ENCODE assay signal across 13 mouse cellular contexts in the genomic region with DNA sequence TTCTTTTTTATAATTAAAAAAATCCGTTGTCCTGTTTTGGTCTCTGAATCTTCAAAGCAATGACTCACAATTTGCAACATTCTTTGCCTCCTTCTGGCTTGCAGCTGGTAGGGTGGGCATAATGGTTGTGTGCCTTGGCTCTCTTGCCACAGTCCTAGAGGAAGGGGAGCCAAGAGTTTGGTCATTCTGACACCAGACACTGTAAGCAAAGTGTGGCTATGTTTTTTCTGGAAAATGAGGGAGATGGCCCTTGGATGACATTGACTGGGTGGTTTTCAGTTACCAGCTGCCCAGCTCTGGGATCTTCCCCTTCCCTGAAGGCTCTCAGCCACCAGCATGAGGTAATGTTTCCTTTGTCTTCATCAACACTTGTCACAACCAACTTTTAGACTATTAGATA.
"Had no signal": no experiment of that assay in that cellular context is flagged by ENCODE, and none has a peak within 500 bp of the region (broad histone marks: within the 10 kb centered on the region; RNA-seq: fewer than 3 reads in every experiment).

No protein-coding gene starts in this region.

- ATAC-seq: liver, embryonic 12.5 days; midbrain, embryonic 13.5 days; midbrain, embryonic 16.5 days had no signal

- DNase-seq: kidney, postnatal 25 days; layer of hippocampus, adult 9-11 months; liver; lung, adult 18-20 months; lung, postnatal 14 days; right cerebral cortex, postnatal 14 days; right cerebral cortex, postnatal 4 days; spleen, adult 18-20 months; thymus, adult 18-20 months; thymus, postnatal 36 days had no signal
